Mouse (Mus musculus): ENCODE measurements at regions not wholly inside any gene's neighbourhood (a gene's known extent, or its start where the extent isn't known, plus 50 kb on each side); places are given as distances from the start of the nearest gene placed in this dataset.

DNA sequence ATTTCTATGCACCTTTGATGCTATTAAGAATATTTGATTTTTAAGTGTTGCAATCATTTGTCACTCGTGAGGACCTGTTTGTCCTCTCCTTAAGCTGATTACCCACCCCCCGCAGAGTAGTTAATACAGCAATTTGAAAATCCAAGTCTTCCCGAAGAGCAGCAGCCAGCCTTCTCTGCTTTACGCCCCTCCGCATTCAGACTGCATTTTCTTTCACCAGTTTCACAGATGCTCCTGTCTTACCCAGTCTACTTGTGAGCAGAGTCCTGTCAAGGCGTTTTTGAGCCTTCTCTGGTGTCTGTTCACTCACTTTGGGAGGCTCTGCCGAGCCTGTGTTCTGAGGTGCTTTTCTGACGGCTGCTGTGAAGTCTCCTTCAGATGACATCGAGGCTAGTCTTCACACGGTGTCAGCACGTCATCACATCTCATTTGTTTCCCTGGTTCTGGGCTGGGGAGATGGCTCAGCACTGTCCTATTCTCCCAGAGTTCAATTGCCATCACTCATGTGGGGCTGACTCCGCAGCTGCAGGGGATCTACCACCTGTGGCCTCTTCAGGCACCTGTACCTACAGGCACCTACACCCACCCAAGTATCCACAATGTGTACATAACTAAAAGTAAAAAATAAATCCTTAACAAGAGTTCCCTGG lies 178.3 kb downstream of the Bcl2l11 start:
- no peaks in the 10 kb centered on the region for H3K36me3 ChIP-seq (ENCODE audit: inconsistent target)
- WGBS (ENCODE audit: missing documents) = 87% methylated on average over 12 of the region's 12 CpGs
- H3K79me2 ChIP-seq (ENCODE audit: inconsistent target) = no peaks in the 10 kb centered on the region
- H3K4me3 ChIP-seq (ENCODE audit: inconsistent target) = no peak overlapping the region
- no peak overlapping the region for H3K27ac ChIP-seq

DNA sequence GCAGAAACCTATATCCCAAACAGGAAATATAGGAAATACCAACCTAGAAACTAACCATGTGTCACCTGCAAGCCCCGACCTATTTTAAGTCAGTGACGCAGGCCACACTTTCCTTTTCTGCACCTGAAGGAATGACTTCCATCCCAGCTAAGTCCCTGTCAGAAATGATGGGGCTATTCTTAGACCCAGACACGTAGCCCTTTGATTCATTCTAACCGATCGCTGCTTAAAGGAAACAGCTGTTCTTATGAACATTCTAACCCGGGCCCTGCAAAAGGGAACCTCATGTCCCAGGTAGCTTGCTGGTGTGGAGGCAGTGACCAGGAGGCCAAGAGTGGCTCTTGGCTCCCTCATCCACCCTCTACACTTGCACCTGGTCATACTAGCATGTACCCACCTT lies 180.9 kb downstream of the Bcl2l11 start:
- 53% methylated on average over 6 of the region's 6 CpGs for WGBS (ENCODE audit: missing documents)
- no peaks in the 10 kb centered on the region for H3K79me2 ChIP-seq (ENCODE audit: inconsistent target)
- H3K27ac ChIP-seq = no peak overlapping the region
- no peak overlapping the region for H3K4me3 ChIP-seq (ENCODE audit: inconsistent target)
- H3K36me3 ChIP-seq (ENCODE audit: inconsistent target) = no peaks in the 10 kb centered on the region

DNA sequence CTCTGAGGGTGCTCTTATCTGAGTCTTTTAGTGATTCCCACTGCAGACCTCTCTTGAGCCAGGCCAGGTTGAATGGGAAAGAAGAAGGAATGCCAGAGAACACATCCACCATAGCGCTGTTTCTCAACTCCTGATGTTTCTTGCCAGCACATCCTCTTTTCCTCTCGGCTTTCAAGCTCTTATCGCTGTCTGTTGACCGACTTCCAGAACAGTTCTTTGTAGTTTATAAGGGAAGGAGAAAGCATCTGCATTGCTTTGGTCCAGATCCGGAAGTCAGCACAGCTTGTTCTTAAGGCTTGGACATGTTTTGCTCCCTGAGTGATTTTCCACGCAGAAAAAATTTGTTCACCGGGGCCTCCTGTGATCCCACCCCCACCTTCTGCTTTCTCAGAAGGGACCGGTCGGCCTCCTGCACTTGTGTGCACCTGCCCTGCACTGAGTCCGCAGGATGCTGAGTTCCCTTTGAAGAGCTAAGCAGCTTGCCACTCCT lies 183.7 kb downstream of the Bcl2l11 start:
- H3K79me2 ChIP-seq (ENCODE audit: inconsistent target) = no peaks in the 10 kb centered on the region
- WGBS (ENCODE audit: missing documents) = 92% methylated on average over 10 of the region's 10 CpGs
- H3K4me3 ChIP-seq (ENCODE audit: inconsistent target) = no peak overlapping the region
- H3K27ac ChIP-seq = no peak overlapping the region
- H3K36me3 ChIP-seq (ENCODE audit: inconsistent target) = no peaks in the 10 kb centered on the region

DNA sequence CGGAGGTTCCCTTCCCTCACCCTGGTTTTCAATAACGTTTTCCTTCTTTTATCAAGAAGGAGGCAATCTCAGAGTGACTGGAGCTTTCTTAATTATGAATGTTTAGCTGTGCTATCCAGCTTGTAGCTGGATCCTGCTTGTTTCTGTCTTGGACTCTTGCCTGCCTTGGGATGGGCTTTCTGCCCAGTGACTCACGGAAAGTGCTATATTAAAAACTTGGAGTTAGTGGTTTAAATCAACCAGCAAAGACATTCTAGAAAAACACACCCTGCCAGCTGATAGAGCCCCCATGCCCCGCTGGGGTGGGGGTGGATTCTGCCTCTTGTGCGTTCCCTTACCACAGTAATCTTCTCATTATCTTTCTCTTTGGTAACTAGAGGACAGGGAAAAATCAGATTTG lies 184.2 kb downstream of the Bcl2l11 start:
- Histone ChIP-seq H3K27ac (no peak overlapping the region), H3K4me3 (ENCODE audit: inconsistent target) (no peak overlapping the region), H3K36me3 (ENCODE audit: inconsistent target) (no peaks in the 10 kb centered on the region), H3K79me2 (ENCODE audit: inconsistent target) (no peaks in the 10 kb centered on the region)
- WGBS (ENCODE audit: missing documents) = 91% methylated on average over 5 of the region's 5 CpGs

DNA sequence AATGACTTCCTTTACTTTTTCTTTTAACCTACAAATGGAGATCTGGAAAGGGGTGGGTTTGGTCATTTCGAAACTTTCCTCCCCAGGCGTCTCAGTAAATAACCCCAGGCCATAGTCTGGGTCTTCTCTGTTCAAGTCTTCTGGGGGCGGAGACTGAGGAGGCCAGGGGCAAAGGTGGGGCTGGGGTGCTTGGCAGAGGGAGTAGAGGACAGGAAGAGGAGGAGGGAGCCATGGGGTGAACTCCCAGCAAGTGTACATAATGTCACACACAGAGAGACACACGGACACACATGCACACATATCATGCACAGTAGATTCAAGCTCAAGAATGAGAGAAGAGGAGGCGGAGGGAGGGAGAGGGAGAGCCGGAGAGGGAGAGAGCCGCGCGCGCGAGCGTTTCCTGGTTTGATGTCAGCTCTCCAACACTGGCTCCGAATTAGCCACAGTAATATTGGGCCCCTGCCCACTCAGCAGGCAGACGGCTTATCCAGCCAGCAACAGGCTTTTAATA lies 186.3 kb downstream of the Bcl2l11 start:
- Histone ChIP-seq H3K4me3 (ENCODE audit: inconsistent target) (no peak overlapping the region), H3K36me3 (ENCODE audit: inconsistent target) (no peaks in the 10 kb centered on the region), H3K27ac (no peak overlapping the region), H3K79me2 (ENCODE audit: inconsistent target) (no peaks in the 10 kb centered on the region)
- WGBS (ENCODE audit: missing documents) = 18% methylated on average over 8 of the region's 14 CpGs

DNA sequence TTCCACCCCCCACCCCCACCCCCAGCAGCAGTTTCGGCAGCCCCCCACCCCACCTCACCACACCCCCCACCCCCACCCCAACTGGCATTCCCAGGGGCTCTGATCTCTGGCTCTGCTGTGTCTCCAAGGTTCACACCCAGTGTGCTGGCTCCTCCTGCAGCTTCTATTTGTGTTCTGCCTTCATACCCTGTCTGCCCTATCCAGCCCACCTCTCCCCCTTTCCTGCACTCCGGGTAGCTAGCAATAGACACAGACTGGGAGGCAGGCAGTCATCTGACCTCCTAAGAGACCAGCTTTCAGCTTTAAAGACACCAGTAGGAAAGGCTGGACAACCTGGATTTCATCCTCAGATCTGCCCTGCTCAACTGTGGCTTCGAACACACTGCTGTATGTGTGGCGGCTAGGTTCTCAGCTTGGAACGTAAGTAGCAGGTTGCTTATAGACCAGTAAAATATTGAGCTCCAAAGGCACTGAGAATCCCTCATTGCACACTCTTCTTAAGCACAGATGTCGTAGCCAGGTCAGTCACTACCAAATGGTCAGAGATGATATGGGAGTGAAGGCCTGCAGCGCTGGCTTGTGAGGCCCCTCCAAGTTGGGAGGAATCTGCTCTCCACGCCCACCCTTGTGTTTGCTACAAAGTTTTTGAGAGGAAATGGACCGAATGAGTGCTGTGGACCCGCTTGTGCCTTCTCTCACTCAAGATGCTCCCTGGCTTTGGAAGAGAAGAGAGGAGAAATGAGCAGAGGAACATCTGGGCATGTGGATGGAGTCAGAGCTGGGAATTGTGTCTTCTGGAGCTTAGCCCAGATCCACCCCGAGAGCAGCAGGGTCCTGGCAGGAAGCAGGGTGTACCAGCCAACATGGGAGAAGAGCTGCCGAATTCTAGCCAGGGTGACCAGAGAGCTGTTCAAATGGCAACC lies 187.1 kb downstream of the Bcl2l11 start:
- H3K4me3 ChIP-seq (ENCODE audit: inconsistent target) = no peak overlapping the region
- H3K27ac ChIP-seq = no peak overlapping the region
- H3K36me3 ChIP-seq (ENCODE audit: inconsistent target) = no peaks in the 10 kb centered on the region
- 91% methylated on average over 11 of the region's 12 CpGs for WGBS (ENCODE audit: missing documents)
- no peaks in the 10 kb centered on the region for H3K79me2 ChIP-seq (ENCODE audit: inconsistent target)

DNA sequence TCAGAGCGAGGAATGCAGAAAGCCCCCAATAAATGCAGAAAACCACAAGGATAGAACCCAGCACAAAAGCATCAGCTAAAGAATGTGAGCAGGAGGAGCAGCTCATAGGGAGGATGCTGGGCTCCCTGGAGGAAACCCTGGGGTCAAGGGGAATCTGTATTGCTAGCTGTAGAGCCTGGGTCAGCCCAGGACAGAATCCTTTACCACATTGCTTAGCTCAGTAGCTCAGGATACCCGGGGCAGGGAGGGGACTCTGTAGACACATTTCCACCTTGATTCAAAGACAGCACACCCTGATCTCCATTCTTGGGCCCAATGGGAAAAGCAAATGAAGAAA lies 187.7 kb downstream of the Bcl2l11 start:
- Histone ChIP-seq H3K79me2 (ENCODE audit: inconsistent target) (no peaks in the 10 kb centered on the region), H3K36me3 (ENCODE audit: inconsistent target) (no peaks in the 10 kb centered on the region), H3K4me3 (ENCODE audit: inconsistent target) (no peak overlapping the region), H3K27ac (no peak overlapping the region)
- WGBS (ENCODE audit: missing documents) = 92% methylated on average over 2 of the region's 2 CpGs

DNA sequence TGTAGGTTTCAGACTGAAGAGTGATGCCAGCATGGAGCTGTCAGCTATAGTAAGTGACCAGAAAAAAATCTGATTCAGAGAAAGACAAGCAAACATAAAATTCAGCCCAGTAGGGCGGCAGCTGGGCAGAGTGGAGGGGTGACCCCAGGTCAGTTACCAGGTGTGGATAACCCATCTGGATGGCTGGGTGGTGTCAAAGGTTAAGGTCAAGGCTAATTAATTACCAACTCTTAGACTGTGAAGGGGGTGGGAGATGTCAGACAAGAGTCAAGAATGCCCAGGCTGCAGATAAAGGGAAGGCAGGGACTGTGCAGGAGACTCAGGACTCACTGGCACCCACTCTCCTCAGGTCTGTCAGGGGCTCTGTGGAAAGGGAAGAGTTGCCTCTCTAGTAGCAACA lies 188.1 kb downstream of the Bcl2l11 start:
- no peaks in the 10 kb centered on the region for H3K79me2 ChIP-seq (ENCODE audit: inconsistent target)
- no peaks in the 10 kb centered on the region for H3K36me3 ChIP-seq (ENCODE audit: inconsistent target)
- H3K27ac ChIP-seq = no peak overlapping the region
- no peak overlapping the region for H3K4me3 ChIP-seq (ENCODE audit: inconsistent target)
- 92% methylated on average over 1 of the region's 1 CpGs for WGBS (ENCODE audit: missing documents)

DNA sequence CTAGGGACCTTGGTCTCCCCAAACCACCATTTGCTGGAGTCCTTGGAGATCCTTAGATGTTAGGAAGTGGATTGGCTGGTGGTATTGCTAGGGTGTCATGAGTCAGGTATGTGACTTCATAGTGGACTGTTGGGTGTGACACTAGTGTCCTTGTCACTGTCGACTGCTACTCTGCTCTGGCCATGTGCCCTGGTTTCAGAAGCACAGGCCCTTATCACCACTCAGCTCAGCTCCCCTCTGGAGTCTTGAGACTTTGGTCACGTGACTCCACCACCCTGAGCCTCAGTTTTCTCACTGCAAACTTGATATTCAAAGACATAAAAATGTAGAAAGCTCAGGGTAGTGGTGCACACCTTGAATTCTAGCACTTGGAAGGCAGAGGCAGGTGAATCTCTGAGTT lies 190.7 kb downstream of the Bcl2l11 start:
- WGBS (ENCODE audit: missing documents) = 100% methylated on average over 2 of the region's 2 CpGs
- Histone ChIP-seq H3K4me3 (ENCODE audit: inconsistent target) (no peak overlapping the region), H3K79me2 (ENCODE audit: inconsistent target) (no peaks in the 10 kb centered on the region), H3K27ac (no peak overlapping the region), H3K36me3 (ENCODE audit: inconsistent target) (no peaks in the 10 kb centered on the region)

DNA sequence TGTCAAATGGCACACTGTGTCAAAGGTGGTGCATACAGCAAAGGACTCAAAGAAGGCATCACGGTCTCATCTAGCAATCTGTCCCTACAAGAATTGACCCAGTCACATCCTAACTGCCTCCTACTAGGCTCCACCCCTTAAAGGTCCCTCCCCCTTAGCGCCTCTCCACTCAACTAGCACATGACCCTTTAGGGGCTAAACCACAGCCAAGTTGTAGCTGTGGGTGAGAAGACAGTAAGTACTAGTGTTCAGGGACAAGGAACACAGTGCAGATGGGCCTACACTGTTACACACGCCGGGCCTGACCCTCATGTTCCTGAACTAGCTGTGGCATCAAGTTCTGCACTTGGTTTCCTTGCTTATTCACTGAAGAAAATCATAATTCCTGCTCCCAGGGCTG lies 192.4 kb downstream of the Bcl2l11 start:
- Histone ChIP-seq H3K4me3 (ENCODE audit: inconsistent target) (no peak overlapping the region), H3K36me3 (ENCODE audit: inconsistent target) (no peaks in the 10 kb centered on the region), H3K27ac (no peak overlapping the region), H3K79me2 (ENCODE audit: inconsistent target) (no peaks in the 10 kb centered on the region)
- WGBS (ENCODE audit: missing documents) = 79% methylated on average over 4 of the region's 4 CpGs

DNA sequence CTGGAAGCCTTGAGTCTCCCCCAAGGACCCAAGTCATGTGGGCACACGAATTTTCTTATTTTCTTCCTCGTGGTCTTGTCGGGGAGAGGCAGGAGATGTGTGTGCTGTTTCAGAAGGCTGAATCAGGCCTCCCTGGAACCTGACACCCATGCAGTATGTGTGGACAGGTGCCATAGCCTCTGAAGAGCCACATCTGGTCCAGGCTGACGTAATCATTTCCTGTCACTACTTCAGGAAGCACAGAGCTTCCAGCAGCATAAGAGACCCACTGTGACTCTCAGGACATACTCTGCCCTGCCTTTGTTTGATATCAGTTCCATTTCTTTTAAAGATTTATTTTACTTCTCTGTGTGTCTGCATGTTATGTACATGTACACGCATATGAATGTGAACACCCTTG lies 193.1 kb downstream of the Bcl2l11 start:
- WGBS (ENCODE audit: missing documents) = 46% methylated on average over 5 of the region's 5 CpGs
- no peak overlapping the region for H3K27ac ChIP-seq

DNA sequence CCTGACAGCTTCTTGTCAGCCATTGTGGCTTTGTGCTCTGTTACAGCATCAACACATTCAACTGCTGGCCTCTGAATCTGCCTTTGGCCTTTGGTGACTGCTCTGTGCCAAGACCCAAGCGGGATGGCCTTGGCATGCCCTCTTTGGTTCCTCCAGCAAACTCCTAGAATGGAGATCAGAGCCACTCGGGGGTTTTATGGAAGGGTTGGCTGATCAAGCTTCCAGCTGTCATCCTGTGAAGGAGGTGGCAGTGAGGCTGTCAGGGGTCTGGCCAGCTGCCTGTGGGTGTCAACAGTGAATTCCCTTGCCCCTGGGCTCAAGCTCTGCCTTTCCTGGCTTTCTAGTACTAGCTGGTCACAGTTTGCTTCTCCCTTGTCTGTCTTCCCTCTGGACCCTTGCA lies 195.6 kb downstream of the Bcl2l11 start:
- 95% methylated on average over 2 of the region's 2 CpGs for WGBS (ENCODE audit: missing documents)
- Histone ChIP-seq H3K36me3 (ENCODE audit: inconsistent target) (no peaks in the 10 kb centered on the region), H3K4me3 (ENCODE audit: inconsistent target) (no peak overlapping the region)

More for the DNA sequence above, 193.1 kb downstream of the Bcl2l11 start:
- Histone ChIP-seq H3K4me3 (ENCODE audit: inconsistent target) (no peak overlapping the region), H3K36me3 (ENCODE audit: inconsistent target) (no peaks in the 10 kb centered on the region), H3K79me2 (ENCODE audit: inconsistent target) (no peaks in the 10 kb centered on the region)

DNA sequence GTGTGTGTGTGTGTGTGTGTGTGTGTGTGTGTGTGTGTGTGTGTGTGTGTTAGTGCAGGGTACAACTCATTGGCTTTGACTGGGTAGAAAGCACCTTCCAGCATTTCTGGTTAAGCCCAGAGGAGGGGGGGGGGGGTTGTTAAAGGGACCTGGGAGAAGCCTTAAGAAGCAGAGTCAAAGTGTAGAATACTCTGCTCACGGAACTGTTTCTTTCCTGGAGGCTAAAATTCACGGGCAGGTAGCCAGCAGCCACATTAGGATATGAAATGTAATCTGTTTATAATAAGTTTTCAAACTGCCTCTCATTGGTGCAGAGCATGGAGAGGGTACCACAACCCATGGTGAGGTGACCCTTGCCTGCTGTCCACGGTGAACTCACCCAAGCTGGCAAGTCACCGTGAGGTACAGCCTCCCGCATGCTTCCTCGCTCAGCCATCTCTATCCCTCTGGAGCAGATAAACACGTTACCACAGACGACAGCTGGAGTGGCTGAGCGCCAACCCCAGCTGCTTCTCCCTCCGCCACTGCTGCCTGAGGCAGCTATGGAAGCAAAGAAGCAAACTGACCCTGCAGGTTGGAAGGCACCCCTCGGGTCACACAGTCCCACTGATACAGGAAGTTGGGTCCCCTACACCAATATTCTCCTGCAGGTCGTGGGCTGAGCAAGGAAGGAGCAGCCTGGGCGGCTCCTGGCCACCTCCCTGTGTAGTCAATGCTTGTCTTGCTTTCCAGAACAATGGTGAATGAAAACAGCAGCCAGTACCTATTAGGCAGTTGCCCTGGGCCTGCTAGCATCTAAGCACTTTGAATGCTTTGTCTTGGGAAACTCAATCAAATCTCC lies 198.6 kb downstream of the Bcl2l11 start:
- 64% methylated on average over 13 of the region's 13 CpGs for WGBS (ENCODE audit: missing documents)
- Histone ChIP-seq H3K27ac (no peak overlapping the region), H3K36me3 (ENCODE audit: inconsistent target) (no peaks in the 10 kb centered on the region), H3K4me3 (ENCODE audit: inconsistent target) (no peak overlapping the region), H3K79me2 (ENCODE audit: inconsistent target) (no peaks in the 10 kb centered on the region)

More for the DNA sequence above, 195.6 kb downstream of the Bcl2l11 start:
- Histone ChIP-seq H3K79me2 (ENCODE audit: inconsistent target) (no peaks in the 10 kb centered on the region), H3K27ac (no peak overlapping the region)

DNA sequence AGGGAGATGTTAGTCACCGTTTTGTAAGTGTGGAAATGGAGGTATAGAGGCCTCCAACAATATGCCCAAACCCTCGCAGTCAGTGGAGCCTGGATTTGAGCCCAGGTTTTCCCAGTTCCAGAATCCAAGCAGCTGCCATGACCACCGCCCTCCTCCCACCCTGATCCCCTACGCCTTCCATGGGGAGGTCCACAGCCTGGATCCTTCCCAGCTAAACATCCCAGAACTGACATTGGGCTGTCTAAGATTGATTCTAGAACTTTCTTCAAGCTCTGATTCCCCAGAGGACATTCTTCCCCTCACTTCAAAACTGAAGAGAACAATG lies 199.2 kb downstream of the Bcl2l11 start:
- no peaks in the 10 kb centered on the region for H3K79me2 ChIP-seq (ENCODE audit: inconsistent target)
- no peak overlapping the region for H3K27ac ChIP-seq
- H3K36me3 ChIP-seq (ENCODE audit: inconsistent target) = no peaks in the 10 kb centered on the region
- H3K4me3 ChIP-seq (ENCODE audit: inconsistent target) = no peak overlapping the region
- 94% methylated on average over 4 of the region's 4 CpGs for WGBS (ENCODE audit: missing documents)

Measured in macrophage (primary cell).